Mouse (Mus musculus): ENCODE data around the gene Magee1. TPM values are rescaled to one million over a fixed set of nuclear protein-coding genes. Genes with fewer than 3 reads are reported as not detected.

The Magee1 gene
- total and polyA plus RNA-seq, 3 experiments: 0.35 to 0.89 TPM; not detected in 1

DNA sequence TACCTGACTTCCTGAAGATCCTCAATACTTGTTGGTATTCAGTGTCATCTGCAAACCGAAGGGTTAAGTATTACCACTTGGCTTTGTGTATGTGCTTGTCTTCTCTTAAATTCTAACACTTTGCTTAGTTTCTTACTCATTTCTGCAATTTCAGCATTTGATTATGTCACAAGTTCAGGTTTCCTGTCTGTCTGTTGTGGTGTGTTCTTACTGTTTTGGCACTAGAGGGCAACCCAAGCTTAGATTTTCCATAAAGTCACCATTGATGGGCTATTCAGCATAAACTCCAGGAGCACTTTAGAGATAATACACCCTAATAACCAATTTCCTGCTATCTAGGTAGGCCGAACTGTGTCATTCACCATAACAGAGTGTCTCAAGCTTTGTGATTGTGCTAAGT, 47.0 kb downstream of the Magee1 start:
- peak; percentile 13 for DNase-seq (ENCODE audit: low read depth, low spot score)
- H3K9me3 ChIP-seq (replicated peaks; ENCODE audit: insufficient read depth, low read length): no peaks in the 10 kb centered on the region
- no peak overlapping the region for H3K9ac ChIP-seq (ENCODE audit: control insufficient read depth, low read depth, low read length, poor library complexity, severe bottlenecking)
- no peak overlapping the region for H3K27ac ChIP-seq (ENCODE audit: control insufficient read depth, low read depth, low read length)
- H3K36me3 ChIP-seq (ENCODE audit: control insufficient read depth in 1 of 2, insufficient read depth in 2 of 2, low read length in 2 of 2): no peaks in the 10 kb centered on the region
- TF ChIP-seq HCFC1 (IDR thresholded peaks at IDR 0.05; ENCODE audit: low read depth, low read length) (no peak), MEF2A (IDR thresholded peaks at IDR 0.05; ENCODE audit: extremely low read depth, insufficient replicate concordance, low read depth, low read length, poor library complexity, severe bottlenecking) (no peak), SMC3 (IDR thresholded peaks at IDR 0.05; ENCODE audit: low read depth, low read length) (peak; percentile 18; the same call in 1 of the 2 replicates), ETS1 (IDR thresholded peaks at IDR 0.05; ENCODE audit: low read depth, low read length) (no peak), TCF12 (IDR thresholded peaks at IDR 0.05; ENCODE audit: low read depth, low read length) (no peak), RAD21 (IDR thresholded peaks at IDR 0.05; ENCODE audit: low read depth, low read length) (peak; percentile 49), CTCF (IDR thresholded peaks at IDR 0.05 in 2 of 3, conservative IDR thresholded peaks at IDR 0.05 in 1 of 3; ENCODE audit: control insufficient read depth in 1 of 3, insufficient read depth in 1 of 3, low read depth in 2 of 3, low read length in 3 of 3, poor library complexity in 1 of 3, severe bottlenecking in 1 of 3) (peak in 1 of 3 experiments; percentile 39; a peak in 2 of 6 replicates), ZC3H11A (IDR thresholded peaks at IDR 0.05; ENCODE audit: low read depth, low read length) (no peak), EP300 (IDR thresholded peaks at IDR 0.05; ENCODE audit: low read depth in 1 of 2, low read length in 2 of 2) (no peak), E2F4 (IDR thresholded peaks at IDR 0.05; ENCODE audit: borderline replicate concordance, low read depth, low read length) (no peak), ZNF384 (IDR thresholded peaks at IDR 0.05; ENCODE audit: low read depth, low read length) (no peak), GABPA (IDR thresholded peaks at IDR 0.05; ENCODE audit: low read depth, low read length) (no peak), UBTF (IDR thresholded peaks at IDR 0.05; ENCODE audit: borderline replicate concordance, insufficient read depth, low read depth, low read length) (no peak), MAFK (IDR thresholded peaks at IDR 0.05; ENCODE audit: borderline replicate concordance, low read depth, low read length) (no peak), MAZ (IDR thresholded peaks at IDR 0.05; ENCODE audit: low read depth, low read length) (no peak), CHD2 (IDR thresholded peaks at IDR 0.05; ENCODE audit: low read length) (no peak), ELF1 (IDR thresholded peaks at IDR 0.05; ENCODE audit: low read depth, low read length) (no peak)
- H3K27me3 ChIP-seq (ENCODE audit: control insufficient read depth in 1 of 2, insufficient read depth in 2 of 2, low read length in 2 of 2): no peaks in the 10 kb centered on the region
- H3K4me3 ChIP-seq (ENCODE audit: control insufficient read depth in 1 of 2, insufficient read depth in 1 of 2, low read depth in 2 of 2, low read length in 2 of 2): no peak overlapping the region
- H3K4me1 ChIP-seq (ENCODE audit: control insufficient read depth in 1 of 2, insufficient read depth in 2 of 2, low read length in 2 of 2): no peaks in the 10 kb centered on the region
- H3K79me2 ChIP-seq (ENCODE audit: control insufficient read depth, insufficient read depth, low read length, poor library complexity): no peaks in the 10 kb centered on the region

Other genes with a start within 250 kb of the Magee1 start
- 43.8 and 45.4 TPM in 2 replicates for gene Pbdc1, start 40.6 kb upstream of the Magee1 start, total RNA-seq (2012; rRNA removed)
- gene Pbdc1, start 40.6 kb upstream of the Magee1 start, polyA plus RNA-seq (2012; ENCODE audit: insufficient read depth in 1 of 2, insufficient read length in 2 of 2, low read depth in 1 of 2, low replicate concordance in 2 of 2, missing spikeins in 1 of 2): 10 to 100 TPM in 1 of 2 experiments, not detected in 1; 54.8 TPM